28 mouse cellular contexts compared by ENCODE assay signal in the genomic region with DNA sequence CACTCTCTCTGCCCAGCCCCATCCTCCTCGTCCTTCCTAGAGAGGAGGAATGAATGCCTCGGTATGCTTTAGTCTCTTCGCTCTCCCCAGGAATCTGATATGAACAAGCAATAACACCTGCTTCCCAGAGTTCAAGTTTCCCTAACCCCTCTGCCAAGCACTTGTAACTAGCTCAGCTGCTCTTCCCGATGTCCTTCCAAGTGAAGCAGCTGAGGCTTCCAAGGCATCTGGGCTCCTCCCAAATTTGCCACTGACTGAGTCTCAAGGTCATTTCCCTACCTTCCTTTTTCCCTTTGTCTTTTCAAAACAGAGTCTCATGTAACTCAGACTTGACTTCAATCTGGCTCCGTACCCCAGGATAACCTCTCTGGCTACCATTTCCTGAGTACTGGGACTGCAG.
DNase-seq lines count a peak whose midpoint lies in the region; ATAC-seq and TF ChIP-seq lines count a peak whose summit lies in the region.
"Had no signal": no experiment of that assay in that cellular context is flagged by ENCODE, and none has a peak within 500 bp of the region (broad histone marks: within the 10 kb centered on the region; RNA-seq: fewer than 3 reads in every experiment).

No protein-coding gene starts in this region.

- no peaks in the 10 kb centered on the region for H3K79me2 ChIP-seq in myocyte (ENCODE audit: control insufficient read depth, insufficient read depth)

- no peak for ATAC-seq in heart, embryonic 12.5 days (ENCODE audit: insufficient number of reproducible peaks, low FRiP score)
- ATAC-seq in heart, embryonic 11.5 days (replicated peaks; ENCODE audit: insufficient number of reproducible peaks, low FRiP score, low TSS enrichment), result no peak
- ATAC-seq: forebrain, postnatal 0 days; hindbrain, postnatal 0 days; intestine, embryonic 15.5 days had no signal

- no peak overlapping the region for H3K4me2 ChIP-seq in heart, embryonic 12.5 days
- H3K4me2 ChIP-seq in heart, embryonic 11.5 days, result no peak overlapping the region
- H3K4me2 ChIP-seq in myocyte (ENCODE audit: low read depth), result no peak overlapping the region
- H3K4me2 ChIP-seq: embryonic facial prominence, embryonic 12.5 days; hindbrain, embryonic 12.5 days; intestine, embryonic 15.5 days; liver, embryonic 15.5 days; lung, embryonic 14.5 days had no signal

- H3K27ac ChIP-seq in gastrocnemius, adult 2 months, result peak overlapping the region; percentile 20
- 0 out of 2 replicates have a peak overlapping the region, but pooled peaks have one; percentile 7 for H3K27ac ChIP-seq in heart, embryonic 12.5 days (ENCODE audit: poor library complexity, severe bottlenecking)
- H3K27ac ChIP-seq in heart, embryonic 11.5 days (ENCODE audit: low read depth, low read length), result no peak overlapping the region
- H3K27ac ChIP-seq: embryonic facial prominence, embryonic 12.5 days; forebrain, embryonic 10.5 days; hindbrain, embryonic 12.5 days; hindbrain, postnatal 0 days; intestine, embryonic 15.5 days; kidney, postnatal 0 days; liver, embryonic 15.5 days had no signal

- H3K4me3 ChIP-seq in gastrocnemius, adult 2 months, result no peak overlapping the region
- no peak overlapping the region for H3K4me3 ChIP-seq in heart, embryonic 12.5 days
- no peak overlapping the region for H3K4me3 ChIP-seq in heart, embryonic 11.5 days (ENCODE audit: low read depth, low read length)
- no peak overlapping the region for H3K4me3 ChIP-seq in myocyte
- H3K4me3 ChIP-seq: embryonic facial prominence, embryonic 12.5 days; forebrain, embryonic 10.5 days; hindbrain, embryonic 12.5 days; intestine, embryonic 15.5 days; liver, embryonic 15.5 days had no signal

- TF ChIP-seq CTCF in gastrocnemius, adult 2 months (IDR thresholded peaks at IDR 0.05), result no peak

- intact Hi-C loops in gastrocnemius, adult 2 months (cut with DNase I), result no loop called here

- H3K9ac ChIP-seq in heart, embryonic 12.5 days, result no peak overlapping the region
- no peak overlapping the region; the same call in 1 of the 2 replicates for H3K9ac ChIP-seq in heart, embryonic 11.5 days (ENCODE audit: low read depth, low read length)
- H3K9ac ChIP-seq: embryonic facial prominence, embryonic 12.5 days; forebrain, postnatal 0 days; hindbrain, embryonic 12.5 days; intestine, embryonic 15.5 days; liver, embryonic 15.5 days; lung, embryonic 14.5 days had no signal

- WGBS in heart, embryonic 12.5 days, result 55% methylated on average over 5 of the region's 5 CpGs
- WGBS in heart, embryonic 11.5 days (ENCODE audit: insufficient replicate concordance), result 44% methylated on average over 5 of the region's 5 CpGs

- no peaks in the 10 kb centered on the region for H3K27me3 ChIP-seq in heart, embryonic 12.5 days (replicated peaks)
- no peaks in the 10 kb centered on the region for H3K27me3 ChIP-seq in heart, embryonic 11.5 days (ENCODE audit: control insufficient read depth, insufficient read depth, low read length)
- no peaks in the 10 kb centered on the region for H3K27me3 ChIP-seq in myocyte (ENCODE audit: control insufficient read depth, insufficient read depth, insufficient read length)
- H3K27me3 ChIP-seq: embryonic facial prominence, embryonic 12.5 days; hindbrain, embryonic 12.5 days; intestine, embryonic 15.5 days; liver, embryonic 15.5 days had no signal

- TF ChIP-seq POLR2A in myocyte (IDR thresholded peaks at IDR 0.05; ENCODE audit: insufficient read length, low read depth), result no peak

- no peaks in the 10 kb centered on the region for H3K36me3 ChIP-seq in heart, embryonic 12.5 days
- no peaks in the 10 kb centered on the region for H3K36me3 ChIP-seq in heart, embryonic 11.5 days (ENCODE audit: control insufficient read depth, insufficient read depth, low read length)
- H3K36me3 ChIP-seq in myocyte (ENCODE audit: control insufficient read depth, insufficient read depth), result no peaks in the 10 kb centered on the region
- H3K36me3 ChIP-seq: embryonic facial prominence, embryonic 12.5 days; hindbrain, embryonic 12.5 days; intestine, embryonic 15.5 days had no signal

- H3ac ChIP-seq in myocyte (ENCODE audit: control insufficient read depth, insufficient read length), result no peak overlapping the region

- peak; percentile 57 for DNase-seq in gastrocnemius, adult 2 months
- DNase-seq in gastrocnemius, postnatal 10 days, result no peak
- DNase-seq in R1 (ENCODE audit: low read depth, low spot score), result peak; percentile 82
- DNase-seq in thymus, adult 18-20 months, result no peak
- DNase-seq: adrenal gland, postnatal 36 days; B cell, adult 2 months; forebrain, postnatal 0 days; heart, postnatal 36 days; kidney, adult 8-10 months; layer of hippocampus, postnatal 36 days; left cerebral cortex, postnatal 4 days; liver; lung, embryonic 14.5 days; lung, postnatal 14 days; midbrain, embryonic 14.5 days; right cerebral cortex, adult 18-20 months; thymus, postnatal 4 days had no signal

- peaks cover 74% of the 10 kb centered on the region for H3K4me1 ChIP-seq in heart, embryonic 12.5 days (replicated peaks)
- peaks cover 35% of the 10 kb centered on the region for H3K4me1 ChIP-seq in heart, embryonic 11.5 days (ENCODE audit: control insufficient read depth, insufficient read depth, low read length)

- 0 out of 2 replicates have a peak, but pooled peaks cover 3% of the 10 kb centered on the region for H3K9me3 ChIP-seq in heart, embryonic 12.5 days (replicated peaks)
- H3K9me3 ChIP-seq in heart, embryonic 11.5 days (replicated peaks; ENCODE audit: control insufficient read depth, low read length), result no peaks in the 10 kb centered on the region; the same call in 1 of the 2 replicates
- H3K9me3 ChIP-seq: embryonic facial prominence, embryonic 12.5 days; forebrain, embryonic 10.5 days; G1E; hindbrain, embryonic 12.5 days; intestine, embryonic 15.5 days; liver, embryonic 15.5 days had no signal

TF ChIP-seq in myocyte, 11 proteins besides CTCF, POLR2A, EP300 and RAD21:
- TF ChIP-seq E2F4 (IDR thresholded peaks at IDR 0.05; ENCODE audit: insufficient read depth) (no peak), MYOG (IDR thresholded peaks at IDR 0.05; ENCODE audit: control insufficient read depth in 1 of 3, insufficient read depth in 1 of 3, insufficient read length in 2 of 3, low read depth in 2 of 3) (peak; percentile 55 to 100 (median 94)), SRF (IDR thresholded peaks at IDR 0.05; ENCODE audit: control insufficient read depth, insufficient read length, low read depth) (no peak), USF1 (IDR thresholded peaks at IDR 0.05; ENCODE audit: low read depth) (no peak), REST (IDR thresholded peaks at IDR 0.05; ENCODE audit: insufficient read depth, insufficient read length) (no peak), MYOD1 (IDR thresholded peaks at IDR 0.05; ENCODE audit: control insufficient read depth in 1 of 3, insufficient read length in 2 of 3, low read depth in 2 of 3) (peak; percentile 88 to 91 (median 89)), TCF3 (IDR thresholded peaks at IDR 0.05; ENCODE audit: insufficient read length, low read depth) (peak; percentile 80), MAX (IDR thresholded peaks at IDR 0.05; ENCODE audit: low read depth) (no peak), CEBPB (IDR thresholded peaks at IDR 0.05; ENCODE audit: insufficient read depth, poor library complexity, severe bottlenecking) (no peak), POLR2AphosphoS2 (IDR thresholded peaks at IDR 0.05; ENCODE audit: insufficient read length, low read depth) (no peak), TCF12 (IDR thresholded peaks at IDR 0.05; ENCODE audit: insufficient read depth, poor library complexity, severe bottlenecking) (peak; percentile 94)

Comparison
In these comparisons a context has a peak if more than half of its experiments do, and no peak if none do; other contexts are left out.
1. DNase-seq: peak in gastrocnemius, adult 2 months (single experiment) and R1 (single experiment); none in gastrocnemius, postnatal 10 days (single experiment) and thymus, adult 18-20 months (0 of 2).